Mouse (Mus musculus) CH12F3 (cell line): Measurements from ENCODE around the gene 1700001O22Rik.

Source experiments
- in situ Hi-C: fragments of 300-500 bp; cut with MboI; formaldehyde crosslinking; loops from 2 replicates; pipeline ENCODE4 v1.14.3; 2020; ENCODE audit warnings: low sequenced_read_pairs

1700001O22Rik gene

GRCm38 (mm10) chr2:30819873-30820272 lies 16.4 kb upstream of the 1700001O22Rik start:
- in situ Hi-C loops, result no loop called here

DNA sequence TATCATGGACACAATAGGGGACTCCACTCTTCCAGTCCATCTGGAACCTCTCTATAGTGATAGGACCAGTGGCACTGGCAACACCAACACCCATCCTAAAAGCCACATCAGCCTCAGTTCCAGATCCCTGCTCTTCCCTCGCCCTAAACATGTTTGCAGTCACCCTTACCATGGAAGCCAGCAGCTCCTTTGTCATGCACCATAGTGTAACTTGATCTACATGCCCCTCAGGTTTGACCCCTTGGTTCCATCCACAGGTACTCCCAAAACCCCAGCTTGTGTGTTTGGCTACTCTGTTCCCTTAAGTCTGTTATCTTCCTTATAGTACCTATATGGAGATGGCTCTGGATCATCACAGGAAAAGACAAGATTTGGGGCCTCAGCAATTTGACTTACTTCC lies 12.9 kb upstream of the 1700001O22Rik start:
- in situ Hi-C loops, result no loop called here

DNA sequence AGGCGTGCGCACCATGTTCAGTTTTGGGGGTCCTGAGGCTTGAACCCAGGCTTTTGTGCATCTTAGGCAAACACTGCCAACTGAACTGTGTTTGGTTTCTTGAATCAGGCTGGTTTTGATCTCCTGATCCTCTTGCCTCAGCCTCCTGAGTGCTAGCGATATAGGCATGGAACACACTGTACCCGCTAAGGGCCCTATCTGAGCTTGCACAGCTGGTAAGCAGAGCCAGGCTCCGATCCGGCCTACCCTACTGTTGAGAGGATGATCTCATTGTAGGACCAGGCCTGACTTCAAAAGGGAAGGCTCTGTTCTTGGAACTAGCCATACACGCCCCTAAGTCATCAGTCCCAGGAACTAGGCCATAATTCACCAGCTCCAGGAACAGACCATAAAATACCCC lies 7.1 kb upstream of the 1700001O22Rik start:
- in situ Hi-C loops, result no loop called here

- in situ Hi-C loops, result no loop called here
These were observed 6.0 kb upstream of the 1700001O22Rik start for GRCm38 (mm10) chr2:30809503-30809902.

GRCm38 (mm10) chr2:30808296-30808655 lies 4.8 kb upstream of the 1700001O22Rik start:
- in situ Hi-C loops, result no loop called here

- in situ Hi-C loops, result no loop called here
These were observed 4.3 kb upstream of the 1700001O22Rik start, which contains the start of gene Ntmt1 for GRCm38 (mm10) chr2:30807648-30808295. TSS of gene Ntmt1 (plus strand) at chr2:30807826.

GRCm38 (mm10) chr2:30807147-30807647 lies 3.7 kb upstream of the 1700001O22Rik start:
- in situ Hi-C loops, result no loop called here

DNA sequence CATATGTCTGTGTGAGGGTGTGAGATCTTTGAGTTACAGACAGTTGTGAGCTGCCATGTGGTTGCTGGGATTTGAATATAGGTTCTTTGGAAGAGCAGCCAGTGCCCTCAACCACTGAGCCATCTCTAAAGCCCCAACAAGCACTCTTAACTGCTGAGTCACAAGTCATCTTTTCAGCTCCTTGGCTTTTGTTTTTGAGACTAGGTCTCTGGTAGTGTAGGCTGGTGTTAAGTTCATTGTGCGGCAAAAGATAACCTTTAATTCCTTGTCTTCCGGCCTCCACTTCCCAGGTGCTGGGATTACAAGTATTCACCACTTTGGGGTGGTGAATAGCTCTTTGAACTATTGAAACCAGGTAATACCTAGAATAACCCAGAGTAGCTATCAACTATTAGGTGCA lies 2.5 kb upstream of the 1700001O22Rik start:
- in situ Hi-C loops, result no loop called here

- in situ Hi-C loops, result no loop called here
These were observed 2.2 kb downstream of the 1700001O22Rik start for GRCm38 (mm10) chr2:30801067-30801852.

DNA sequence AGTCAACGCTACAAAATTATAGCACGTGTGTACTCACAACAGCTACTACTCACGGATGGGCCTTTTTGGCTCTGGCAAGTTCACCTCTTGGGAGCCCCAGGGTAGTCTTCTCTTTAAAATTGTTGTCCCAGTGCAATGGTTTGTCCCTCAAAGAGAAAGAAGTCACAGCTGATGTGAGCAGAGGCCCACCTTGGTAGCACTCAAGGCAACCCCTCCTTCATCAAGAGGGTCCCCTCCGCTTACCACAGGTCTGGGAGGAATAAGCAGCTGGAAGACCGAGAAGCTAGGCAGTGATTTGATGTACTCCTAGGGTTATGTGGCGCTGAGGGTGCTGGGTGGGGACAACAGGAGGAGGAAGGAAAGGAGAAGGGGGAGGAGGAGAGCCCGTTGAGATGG lies 2.8 kb downstream of the 1700001O22Rik start:
- in situ Hi-C loops, result no loop called here

- in situ Hi-C loops, result loop anchor here (10.0 kb wide), 1 partner anchor 365 kb away; no protein-coding TSS in a partner anchor
These were observed 4.0 kb downstream of the 1700001O22Rik start for GRCm38 (mm10) chr2:30799456-30799855.

DNA sequence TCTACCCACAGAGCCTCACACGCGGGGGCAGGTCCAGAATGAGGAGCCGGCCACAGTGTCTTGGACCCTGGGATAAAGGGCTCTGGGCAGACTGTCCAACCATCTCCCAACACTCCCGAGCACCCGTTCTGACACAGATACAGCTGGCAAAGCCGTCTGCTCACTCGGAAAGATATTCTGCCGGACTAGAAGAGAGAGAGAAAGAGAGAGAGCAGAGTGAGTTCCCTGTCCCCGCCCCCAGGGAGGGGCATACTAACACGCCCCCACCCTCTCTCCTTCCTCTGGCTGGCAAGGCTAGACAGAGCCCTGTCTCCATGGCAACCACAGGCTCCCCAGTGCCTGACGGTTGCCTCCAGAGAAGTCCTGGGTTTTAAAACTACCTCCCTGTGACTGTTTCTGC lies 7.1 kb downstream of the 1700001O22Rik start:
- in situ Hi-C loops, result loop anchor here (10.0 kb wide), 1 partner anchor 362 kb away; no protein-coding TSS in a partner anchor

DNA sequence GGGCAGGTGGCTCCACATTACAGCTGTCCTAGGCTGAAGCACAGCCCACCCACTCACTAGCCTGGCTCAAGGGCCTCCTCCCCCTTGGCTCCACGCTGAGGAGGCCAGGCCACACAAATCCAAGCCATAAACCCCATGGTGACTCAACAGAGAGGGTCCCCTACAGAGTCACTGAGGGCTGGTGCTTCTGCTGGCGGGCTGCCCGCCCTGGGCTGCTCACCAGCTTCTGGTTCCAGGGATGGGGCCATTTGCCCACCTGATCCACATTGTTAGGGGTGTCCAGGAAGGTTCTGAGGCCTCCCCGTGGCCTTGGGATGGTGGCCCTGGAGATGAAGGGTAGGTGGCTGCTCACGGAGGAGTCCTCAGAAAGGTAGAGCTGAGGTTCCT lies 7.6 kb downstream of the 1700001O22Rik start:
- in situ Hi-C loops, result loop anchor here (10.0 kb wide), 1 partner anchor 361 kb away; no protein-coding TSS in a partner anchor

- in situ Hi-C loops, result loop anchor here (10.0 kb wide), 1 partner anchor 361 kb away; no protein-coding TSS in a partner anchor
These were observed 8.1 kb downstream of the 1700001O22Rik start for GRCm38 (mm10) chr2:30795271-30795888.

DNA sequence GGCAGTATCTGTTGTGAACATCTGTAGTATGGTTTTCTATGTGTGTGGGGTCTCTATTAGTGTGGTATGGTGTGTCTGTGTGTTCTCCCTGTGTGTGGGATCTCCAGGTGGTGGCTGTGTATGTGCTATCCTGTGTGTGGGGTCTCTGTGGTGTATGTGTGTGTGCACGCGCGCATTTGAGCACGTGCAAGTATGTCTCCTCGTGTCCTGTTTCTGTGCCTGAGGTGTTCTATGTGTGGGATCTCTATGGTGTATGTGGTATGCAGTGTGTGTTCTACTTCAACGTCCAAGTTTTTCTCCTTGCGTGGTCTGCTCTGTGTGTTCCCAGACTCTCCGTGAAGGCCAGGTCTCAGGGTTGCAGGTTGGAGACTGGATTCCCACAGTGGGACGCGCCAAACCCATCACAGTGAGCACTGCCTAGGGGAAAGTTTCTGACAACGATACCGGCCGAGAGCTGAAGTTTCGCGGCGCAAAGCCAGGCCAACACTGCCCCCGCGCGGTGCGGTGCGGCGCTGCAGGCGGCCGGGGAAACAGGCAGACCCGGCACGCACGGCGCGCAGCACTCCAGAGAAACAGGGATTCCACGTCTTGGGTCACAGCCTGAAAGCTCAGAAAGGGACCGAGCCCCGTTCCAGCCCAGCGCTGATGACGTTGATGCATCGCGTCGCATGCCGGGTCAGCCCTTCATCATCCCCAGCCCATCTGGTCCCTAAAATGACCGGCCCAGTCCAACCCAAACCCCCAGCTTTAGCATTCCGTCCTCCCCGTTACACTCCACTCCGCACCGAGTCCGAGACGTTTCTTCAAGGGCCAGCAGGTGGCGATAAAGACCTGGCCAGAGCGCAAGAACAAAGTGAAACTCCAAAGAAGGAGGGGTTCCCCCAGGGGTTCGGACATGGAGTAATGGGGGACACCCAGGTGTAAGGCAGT lies 9.0 kb downstream of the 1700001O22Rik start:
- in situ Hi-C loops, result loop anchor here (10.0 kb wide), 1 partner anchor 360 kb away; no protein-coding TSS in a partner anchor

DNA sequence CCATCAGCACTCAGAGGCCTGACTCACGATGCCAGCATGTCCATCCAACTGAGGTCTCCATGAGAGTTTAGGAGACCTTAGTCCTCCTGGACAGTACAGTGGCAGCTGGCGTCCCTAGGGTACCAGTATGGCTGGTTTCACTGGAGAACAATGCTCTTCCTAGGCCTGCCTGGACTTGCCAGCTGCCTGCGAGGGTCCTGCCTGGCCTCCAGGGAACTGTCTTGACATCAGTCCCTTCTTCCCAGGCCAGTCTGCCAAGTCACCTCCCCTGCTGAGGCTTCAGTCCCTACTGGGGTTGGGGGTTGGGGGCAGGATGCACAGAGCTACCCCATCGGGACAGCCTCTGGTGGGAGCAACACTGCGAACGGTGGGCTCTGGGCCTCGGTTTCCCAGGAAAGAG lies 11.4 kb downstream of the 1700001O22Rik start:
- in situ Hi-C loops, result loop anchor here (10.0 kb wide), 1 partner anchor 357 kb away; no protein-coding TSS in a partner anchor

GRCm38 (mm10) chr2:30787466-30787865 lies 16.0 kb downstream of the 1700001O22Rik start:
- in situ Hi-C loops, result no loop called here

DNA sequence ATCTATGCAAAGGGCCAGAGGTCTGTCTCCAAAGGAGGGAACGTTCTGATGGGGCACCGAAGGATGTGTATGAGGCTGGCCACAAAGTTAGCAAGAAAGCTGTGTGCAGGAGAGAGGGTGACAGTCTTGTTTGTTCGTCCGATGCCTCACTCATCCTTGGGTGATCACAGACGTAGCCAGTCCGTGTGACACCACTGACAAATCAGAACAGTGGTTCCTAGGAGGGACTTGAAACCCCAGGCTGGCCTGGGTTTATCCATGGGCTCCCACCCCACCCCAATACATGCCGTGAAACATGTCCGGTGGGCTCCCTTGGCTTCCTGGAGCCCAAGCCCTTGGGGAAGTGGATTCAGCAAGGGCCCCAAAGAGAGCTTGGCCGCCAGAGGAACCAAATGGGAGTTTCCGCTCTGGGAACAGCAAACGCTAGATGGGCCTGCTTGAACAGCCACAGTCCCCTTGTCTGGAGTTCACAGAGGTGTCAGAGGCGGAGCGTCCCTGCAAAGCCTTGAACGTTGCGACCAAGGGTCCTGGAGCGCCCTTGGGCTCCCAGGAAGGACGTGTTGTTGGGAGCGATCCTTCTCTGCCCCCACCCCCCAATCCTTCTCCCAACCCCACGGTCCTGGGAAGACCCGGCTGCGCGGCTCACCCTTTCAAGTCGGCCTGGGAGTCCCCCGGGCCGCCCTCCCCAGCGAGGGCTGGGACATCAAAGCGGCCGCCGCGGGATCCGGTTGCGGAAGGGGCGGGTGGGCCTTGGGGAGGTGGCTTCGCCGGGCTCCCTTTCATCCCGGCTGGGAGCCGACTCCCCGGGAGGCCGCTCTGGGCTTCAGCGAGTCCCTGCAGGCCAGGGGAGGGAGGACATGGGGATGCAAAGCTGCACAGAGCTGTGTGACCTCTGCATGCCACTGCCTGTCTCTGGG lies 19.1 kb downstream of the 1700001O22Rik start:
- in situ Hi-C loops, result no loop called here

- in situ Hi-C loops, result no loop called here
These were observed 20.1 kb downstream of the 1700001O22Rik start for GRCm38 (mm10) chr2:30783346-30783745.
